28 mouse cellular contexts compared by ENCODE assay signal in genomic region chr5:141097878-141098277, GRCm38 (mm10).
DNase-seq lines count a peak whose midpoint lies in the region; ATAC-seq and TF ChIP-seq lines count a peak whose summit lies in the region.
"Had no signal": no experiment of that assay in that cellular context is flagged by ENCODE, and none has a peak within 500 bp of the region (broad histone marks: within the 10 kb centered on the region; RNA-seq: fewer than 3 reads in every experiment).

No protein-coding gene starts in this region.

- peaks cover 13% of the 10 kb centered on the region for H3K4me1 ChIP-seq in heart, embryonic 15.5 days (replicated peaks)
- H3K4me1 ChIP-seq: embryonic facial prominence, embryonic 15.5 days; liver, embryonic 15.5 days; lung, embryonic 15.5 days; neural tube, embryonic 13.5 days had no signal

- peak; percentile 33 for DNase-seq in embryo, embryonic 10 days (ENCODE audit: low spot score)
- no peak for DNase-seq in embryo, embryonic 10.5 days (ENCODE audit: low spot score)
- DNase-seq in heart, adult 8-10 months (ENCODE audit: low spot score) = peak; percentile 5
- DNase-seq in heart, adult 11 months = no peak
- DNase-seq in brain, embryonic 14.5 days (ENCODE audit: low read depth) = peak; percentile 76
- DNase-seq in spleen, postnatal 14 days (ENCODE audit: low spot score in 2 of 2) = no peak
- no peak for DNase-seq in urinary bladder, postnatal 10 days (ENCODE audit: low spot score)
- DNase-seq: adrenal gland, adult 8-10 months; cerebellum, adult 18-20 months; cerebellum, postnatal 14 days; embryo, embryonic 11 days; gastrocnemius, postnatal 25 days; kidney, postnatal 25 days; liver; lung, postnatal 4 days; right cerebral cortex, adult 18-20 months had no signal

- no peaks in the 10 kb centered on the region for H3K36me3 ChIP-seq in heart, embryonic 15.5 days
- H3K36me3 ChIP-seq: embryonic facial prominence, embryonic 15.5 days; limb, embryonic 10.5 days; liver, embryonic 15.5 days; lung, embryonic 15.5 days; neural tube, embryonic 13.5 days had no signal

- no peak overlapping the region for H3K4me3 ChIP-seq in heart, embryonic 15.5 days
- H3K4me3 ChIP-seq: embryonic facial prominence, embryonic 15.5 days; layer of hippocampus, adult 2 months; limb, embryonic 10.5 days; liver, embryonic 15.5 days; lung, embryonic 15.5 days; myocyte; neural tube, embryonic 13.5 days had no signal

- no peak overlapping the region for H3K9ac ChIP-seq in heart, embryonic 15.5 days
- H3K9ac ChIP-seq: embryonic facial prominence, embryonic 15.5 days; liver, embryonic 15.5 days; lung, embryonic 15.5 days; neural tube, embryonic 13.5 days had no signal

- WGBS in heart, embryonic 15.5 days = 14% methylated on average over 4 of the region's 4 CpGs

- ATAC-seq in heart, embryonic 15.5 days (replicated peaks; ENCODE audit: insufficient number of reproducible peaks, insufficient read depth, low FRiP score, low read depth) = peak; percentile 83
- ATAC-seq: activated CD4-positive, CD25-positive, alpha-beta regulatory T cell, adult 4 months; hindbrain, embryonic 16.5 days; intestine, postnatal 0 days; midbrain, embryonic 16.5 days had no signal

- H3K9me3 ChIP-seq in heart, embryonic 15.5 days (replicated peaks) = no peaks in the 10 kb centered on the region
- H3K9me3 ChIP-seq: embryonic facial prominence, embryonic 15.5 days; limb, embryonic 10.5 days; liver, embryonic 15.5 days; lung, embryonic 15.5 days; neural tube, embryonic 13.5 days had no signal

- TF ChIP-seq POLR2A in brain, embryonic 14.5 days (IDR thresholded peaks at IDR 0.05; ENCODE audit: borderline replicate concordance, extremely low read depth, insufficient read depth, insufficient read length, poor library complexity, severe bottlenecking) = no peak

- TF ChIP-seq CTCF in brain, embryonic 14.5 days (IDR thresholded peaks at IDR 0.05; ENCODE audit: borderline replicate concordance, extremely low read depth, insufficient read depth, insufficient read length) = no peak

- H3K27ac ChIP-seq in heart, embryonic 15.5 days = 0 out of 2 replicates have a peak overlapping the region, but pooled peaks have one; percentile 47
- H3K27ac ChIP-seq: embryonic facial prominence, embryonic 15.5 days; layer of hippocampus, adult 2 months; limb, embryonic 10.5 days; liver, embryonic 15.5 days; lung, embryonic 15.5 days; neural tube, embryonic 13.5 days had no signal

- no peak overlapping the region for H3K4me2 ChIP-seq in heart, embryonic 15.5 days
- H3K4me2 ChIP-seq: embryonic facial prominence, embryonic 15.5 days; liver, embryonic 15.5 days; lung, embryonic 15.5 days; neural tube, embryonic 13.5 days had no signal

- peaks cover 10% of the 10 kb centered on the region; the same call in 1 of the 2 replicates for H3K27me3 ChIP-seq in heart, embryonic 15.5 days
- H3K27me3 ChIP-seq: embryonic facial prominence, embryonic 15.5 days; liver, embryonic 15.5 days; lung, embryonic 15.5 days; neural tube, embryonic 13.5 days had no signal

Comparison
In these comparisons a context has a peak if more than half of its experiments do, and no peak if none do; other contexts are left out.
1. DNase-seq: peak in embryo, embryonic 10 days (single experiment), heart, adult 8-10 months (single experiment) and brain, embryonic 14.5 days (single experiment); none in embryo, embryonic 10.5 days (single experiment), heart, adult 11 months (single experiment), spleen, postnatal 14 days (0 of 2) and urinary bladder, postnatal 10 days (single experiment).